Mouse (Mus musculus) retina, adult 2 months (tissue): ENCODE results near the gene Adora1.

Experiments
- DNase-seq: peaks from one replicate; pipeline ENCODE4 v3.0.0-alpha.2; 2012; ENCODE audit warnings: low read depth, low spot score

Gene Adora1

GRCm38 (mm10) chr1:134216629-134216971, 18.6 kb downstream of the Adora1 start:
- DNase-seq = no peak

GRCm38 (mm10) chr1:134215751-134216628, 19.2 kb downstream of the Adora1 start:
- DNase-seq = no peak

- no peak for DNase-seq
These were observed 20.2 kb downstream of the Adora1 start for GRCm38 (mm10) chr1:134215059-134215458.

GRCm38 (mm10) chr1:134213405-134213804, 21.8 kb downstream of the Adora1 start:
- no peak for DNase-seq

GRCm38 (mm10) chr1:134212351-134212750, 22.9 kb downstream of the Adora1 start:
- no peak for DNase-seq

- no peak for DNase-seq
These were observed 23.6 kb downstream of the Adora1 start for GRCm38 (mm10) chr1:134211631-134212030.

- DNase-seq = no peak
These were observed 24.2 kb downstream of the Adora1 start for GRCm38 (mm10) chr1:134211043-134211442.

- no peak for DNase-seq
These were observed 25.0 kb downstream of the Adora1 start for GRCm38 (mm10) chr1:134210179-134210755.

- no peak for DNase-seq
These were observed 29.1 kb downstream of the Adora1 start for GRCm38 (mm10) chr1:134206085-134206484.

GRCm38 (mm10) chr1:134205296-134206018, 29.8 kb downstream of the Adora1 start:
- no peak for DNase-seq

- no peak for DNase-seq
These were observed 31.0 kb downstream of the Adora1 start for GRCm38 (mm10) chr1:134204230-134204629.

GRCm38 (mm10) chr1:134201751-134202420, 33.3 kb downstream of the Adora1 start:
- no peak for DNase-seq

- DNase-seq = no peak
These were observed 34.1 kb downstream of the Adora1 start for GRCm38 (mm10) chr1:134200998-134201686.

- no peak for DNase-seq
These were observed 34.8 kb downstream of the Adora1 start for GRCm38 (mm10) chr1:134200481-134200880.

- no peak for DNase-seq
These were observed 36.8 kb downstream of the Adora1 start for GRCm38 (mm10) chr1:134198197-134198995.

GRCm38 (mm10) chr1:134197325-134197982, 37.8 kb downstream of the Adora1 start:
- no peak for DNase-seq

- no peak for DNase-seq
These were observed 38.8 kb downstream of the Adora1 start for GRCm38 (mm10) chr1:134196386-134196785.

GRCm38 (mm10) chr1:134195979-134196378, 39.3 kb downstream of the Adora1 start:
- DNase-seq = no peak

GRCm38 (mm10) chr1:134195571-134195970, 39.7 kb downstream of the Adora1 start:
- no peak for DNase-seq

- DNase-seq = no peak
These were observed 40.1 kb downstream of the Adora1 start for GRCm38 (mm10) chr1:134195117-134195516.
